Mouse (Mus musculus) G1E (cell line): ENCODE measurements around the gene Scamp2. TPM values are rescaled to one million over a fixed set of nuclear protein-coding genes. Genes with fewer than 3 reads are reported as not detected.

Experiments
- ATAC-seq: 2 replicates; pipeline ENCODE4 v1.8.0; 2016; ENCODE audit warnings: mild to moderate bottlenecking; ENCODE audit not compliant: insufficient number of reproducible peaks, poor library complexity, low FRiP score, severe bottlenecking; ENCODE audit errors: extremely low read depth
- DNase-seq: peaks from one replicate; pipeline ENCODE4 v3.0.0; 2012; ENCODE audit warnings: low spot score
- H3K27me3 ChIP-seq: 2 replicates; pipeline ENCODE4 v1.6.1; 2012; ENCODE audit warnings: mild to moderate bottlenecking, low read length, inconsistent platforms; ENCODE audit not compliant: insufficient read depth
- H3K36me3 ChIP-seq: replicated peaks from 2 replicates; pipeline ENCODE3; 2012; ENCODE audit warnings: mild to moderate bottlenecking, inconsistent platforms
- H3K4me1 ChIP-seq: 2 replicates; pipeline ENCODE4 v1.6.1; 2012; ENCODE audit warnings: low read depth, low read length, inconsistent platforms, mixed read lengths; ENCODE audit not compliant: insufficient read depth
- H3K4me3 ChIP-seq: 2 replicates; pipeline ENCODE4 v1.5.1; 2012; ENCODE audit warnings: low read depth, mild to moderate bottlenecking, inconsistent platforms, low read length, moderate library complexity, mixed read lengths
- H3K9me3 ChIP-seq: replicated peaks from 2 replicates; pipeline ENCODE4 v1.6.1; 2012; ENCODE audit warnings: inconsistent platforms
- CTCF ChIP-seq: IDR thresholded peaks from 2 replicates; pipeline ENCODE4 v1.5.1; 2012; ENCODE audit warnings: low read depth, low read length, inconsistent platforms, mixed read lengths
- GATA1 ChIP-seq: IDR thresholded peaks from 2 replicates; pipeline ENCODE4 v1.6.1; 2012; ENCODE audit warnings: borderline replicate concordance, low read length, inconsistent platforms, mixed read lengths
- GATA2 ChIP-seq: IDR thresholded peaks from 2 replicates; pipeline ENCODE4 v1.6.1; 2012; ENCODE audit warnings: low read depth, low read length, inconsistent platforms, borderline replicate concordance
- POLR2AphosphoS5 ChIP-seq: IDR thresholded peaks from 2 replicates; pipeline ENCODE4 v1.6.1; 2012; ENCODE audit warnings: low read depth, low read length, inconsistent platforms; ENCODE audit not compliant: insufficient replicate concordance
- TAL1 ChIP-seq: conservative IDR thresholded peaks from 2 replicates; pipeline ENCODE4 v1.6.1; 2012; ENCODE audit warnings: low read depth, low read length, inconsistent platforms, mixed read lengths
- polyA plus RNA-seq: library from polyadenylated mRNA; stranded (reverse); fragments of >175 nt; gene quantifications from 2 replicates; pipeline ENCODE4 v1.2.3, GENCODE M21; 2012
- total RNA-seq, 2 experiments: library from RNA; stranded (forward) in 1 of 2; stranded (reverse) in 1 of 2; fragments of 200-1000 nt in 1 of 2; fragments of >200 nt in 1 of 2; fragmentation: Nextera tagmentation in 1 of 2; gene quantifications; 2 replicates each; pipeline ENCODE4 v1.2.3; 2014 to 2017

Scamp2 gene
- total and polyA plus RNA-seq, 3 experiments = 16.6 to 26.6 (median 19.2) TPM

GRCm38 (mm10) chr9:57537044-57537727 is 23.6 kb upstream of the Scamp2 start, which contains the start of gene Fam219b:
Gene Fam219b (plus strand): TSS chr9:57537528.
- Histone ChIP-seq H3K4me3 (peak within 1 kb of the TSS; percentile 93), H3K4me1 (peaks cover 47% of the 10 kb centered on the region), H3K27me3 (no peaks in the 10 kb centered on the region), H3K9me3 (no peaks in the 10 kb centered on the region), H3K36me3 (peaks cover 77% of the 10 kb centered on the region)
- TF ChIP-seq POLR2AphosphoS5 (no peak), TAL1 (no peak)
- ATAC-seq = peak; percentile 70
- peak; percentile 74 for DNase-seq

- Histone ChIP-seq H3K4me3 (peak overlapping the region; percentile 93), H3K9me3 (no peaks in the 10 kb centered on the region), H3K4me1 (peaks cover 43% of the 10 kb centered on the region), H3K27me3 (no peaks in the 10 kb centered on the region), H3K36me3 (peaks cover 77% of the 10 kb centered on the region)
- ATAC-seq (no peak), DNase-seq (no peak)
- TF ChIP-seq POLR2AphosphoS5 (no peak), GATA1 (no peak), GATA2 (no peak), CTCF (no peak), TAL1 (no peak)
These were observed 23.0 kb upstream of the Scamp2 start for GRCm38 (mm10) chr9:57537728-57538181.

GRCm38 (mm10) chr9:57539550-57539949 is 21.2 kb upstream of the Scamp2 start:
- TF ChIP-seq TAL1 (no peak), CTCF (no peak), POLR2AphosphoS5 (no peak), GATA1 (no peak), GATA2 (no peak)
- H3K36me3 ChIP-seq = peaks cover 77% of the 10 kb centered on the region
- H3K4me3 ChIP-seq = no peak overlapping the region
- ATAC-seq (no peak), DNase-seq (no peak)
- H3K27me3 ChIP-seq = no peaks in the 10 kb centered on the region
- peaks cover 47% of the 10 kb centered on the region for H3K4me1 ChIP-seq
- H3K9me3 ChIP-seq = no peaks in the 10 kb centered on the region

- ATAC-seq = no peak
- peaks cover 80% of the 10 kb centered on the region for H3K36me3 ChIP-seq
- H3K4me3 ChIP-seq = no peak overlapping the region
- no peaks in the 10 kb centered on the region for H3K27me3 ChIP-seq
- peak; percentile 31 for DNase-seq
- peaks cover 42% of the 10 kb centered on the region for H3K4me1 ChIP-seq
- H3K9me3 ChIP-seq = no peaks in the 10 kb centered on the region
- no peak for TF ChIP-seq GATA2
- TF ChIP-seq CTCF = peak; percentile 32; the same call in 1 of the 2 replicates
These were observed 19.4 kb upstream of the Scamp2 start for GRCm38 (mm10) chr9:57541312-57541711.

GRCm38 (mm10) chr9:57543951-57544350 is 16.8 kb upstream of the Scamp2 start:
- peaks cover 98% of the 10 kb centered on the region for H3K36me3 ChIP-seq
- TF ChIP-seq POLR2AphosphoS5 (no peak), CTCF (no peak), GATA1 (no peak), GATA2 (no peak), TAL1 (no peak)
- ATAC-seq (no peak), DNase-seq (no peak)
- H3K27me3 ChIP-seq = no peaks in the 10 kb centered on the region
- no peaks in the 10 kb centered on the region for H3K9me3 ChIP-seq
- H3K4me3 ChIP-seq = no peak overlapping the region
- H3K4me1 ChIP-seq = peaks cover 38% of the 10 kb centered on the region

GRCm38 (mm10) chr9:57547287-57547686 is 13.5 kb upstream of the Scamp2 start:
- no peak for TF ChIP-seq CTCF
- TF ChIP-seq POLR2AphosphoS5 = no peak
- no peak for TF ChIP-seq GATA2
- TF ChIP-seq GATA1 = no peak
- TF ChIP-seq TAL1 = no peak
- peaks cover 27% of the 10 kb centered on the region for H3K4me1 ChIP-seq
- no peaks in the 10 kb centered on the region for H3K9me3 ChIP-seq
- DNase-seq (no peak), ATAC-seq (no peak)
- no peak overlapping the region for H3K4me3 ChIP-seq
- no peaks in the 10 kb centered on the region for H3K27me3 ChIP-seq
- peaks cover 85% of the 10 kb centered on the region for H3K36me3 ChIP-seq

- H3K27me3 ChIP-seq = no peaks in the 10 kb centered on the region
- H3K4me3 ChIP-seq = no peak overlapping the region
- DNase-seq = no peak
- no peaks in the 10 kb centered on the region for H3K9me3 ChIP-seq
- ATAC-seq = no peak
- peaks cover 79% of the 10 kb centered on the region for H3K36me3 ChIP-seq
- H3K4me1 ChIP-seq = peaks cover 29% of the 10 kb centered on the region
- TF ChIP-seq CTCF = no peak
These were observed 12.9 kb upstream of the Scamp2 start for GRCm38 (mm10) chr9:57547869-57548268.
